18 mouse cellular contexts compared by ENCODE assay signal in genomic region chr17:73507804-73508535, GRCm38 (mm10).
A peak's percentile ranks its signal among the peaks of the same experiment; 100 is the strongest.
DNase-seq lines count a peak whose midpoint lies in the region; ATAC-seq and TF ChIP-seq lines count a peak whose summit lies in the region.
"Had no signal": no experiment of that assay in that cellular context is flagged by ENCODE, and none has a peak within 500 bp of the region (broad histone marks: within the 10 kb centered on the region; RNA-seq: fewer than 3 reads in every experiment).

No protein-coding gene starts in this region.

- no peak overlapping the region for H3K4me3 ChIP-seq in forebrain, embryonic 13.5 days
- no peak overlapping the region for H3K4me3 ChIP-seq in forebrain, embryonic 10.5 days
- no peak overlapping the region for H3K4me3 ChIP-seq in hindbrain, embryonic 14.5 days (replicated peaks; ENCODE audit: low read length)
- no peak overlapping the region for H3K4me3 ChIP-seq in midbrain, embryonic 16.5 days (ENCODE audit: low read depth, low read length)
- H3K4me3 ChIP-seq: liver, embryonic 12.5 days had no signal

- DNase-seq in forebrain, embryonic 10.5 days (ENCODE audit: extremely low spot score, low spot score) = no peak
- peak; percentile 85 for DNase-seq in brain, embryonic 14.5 days (ENCODE audit: low read depth)
- DNase-seq in hindbrain, embryonic 14.5 days (ENCODE audit: low spot score) = peak; percentile 58
- no peak for DNase-seq in heart, adult 8-10 months (ENCODE audit: low spot score)
- no peak for DNase-seq in left cerebral cortex, postnatal 14 days (ENCODE audit: low spot score in 2 of 2)
- DNase-seq in ovary, postnatal 10 days (ENCODE audit: low spot score) = no peak
- DNase-seq: adrenal gland, adult 8-10 months; cerebellum, adult 11-12 months; cerebellum, postnatal 25 days; heart, adult 11 months; layer of hippocampus, postnatal 36 days; lung, embryonic 14.5 days; lung, postnatal 4 days; spleen, adult 18-20 months had no signal

- no peak overlapping the region for H3K4me2 ChIP-seq in forebrain, embryonic 13.5 days
- no peak overlapping the region for H3K4me2 ChIP-seq in hindbrain, embryonic 14.5 days (replicated peaks)
- no peak overlapping the region for H3K4me2 ChIP-seq in midbrain, embryonic 16.5 days (ENCODE audit: low read length)
- H3K4me2 ChIP-seq: liver, embryonic 12.5 days; lung, embryonic 14.5 days had no signal

- H3K27ac ChIP-seq in forebrain, embryonic 13.5 days = no peak overlapping the region
- H3K27ac ChIP-seq in forebrain, embryonic 10.5 days = no peak overlapping the region
- H3K27ac ChIP-seq in hindbrain, embryonic 14.5 days = peak overlapping the region; percentile 28; the same call in 1 of the 2 replicates
- H3K27ac ChIP-seq in midbrain, embryonic 16.5 days (ENCODE audit: low read length) = peak overlapping the region; percentile 39; the same call in 1 of the 2 replicates
- H3K27ac ChIP-seq: liver, embryonic 12.5 days had no signal

- intact Hi-C loops in left cerebral cortex, postnatal 14 days (cut with DNase I) = no loop called here

- ATAC-seq in forebrain, embryonic 13.5 days = peak; percentile 85
- ATAC-seq in hindbrain, embryonic 14.5 days (ENCODE audit: low FRiP score) = peak; percentile 82
- peak; percentile 91 for ATAC-seq in midbrain, embryonic 16.5 days
- ATAC-seq: inflammation-experienced regulatory T-cells, adult 6 months; liver, embryonic 12.5 days had no signal

- no peaks in the 10 kb centered on the region for H3K36me3 ChIP-seq in forebrain, embryonic 13.5 days (ENCODE audit: poor library complexity, severe bottlenecking)
- H3K36me3 ChIP-seq in forebrain, embryonic 10.5 days (replicated peaks) = no peaks in the 10 kb centered on the region
- H3K36me3 ChIP-seq in hindbrain, embryonic 14.5 days (replicated peaks; ENCODE audit: control insufficient read depth, insufficient read depth) = no peaks in the 10 kb centered on the region
- H3K36me3 ChIP-seq in midbrain, embryonic 16.5 days (ENCODE audit: control insufficient read depth, insufficient read depth, low read length) = no peaks in the 10 kb centered on the region
- H3K36me3 ChIP-seq: liver, embryonic 12.5 days had no signal

- TF ChIP-seq CTCF in brain, embryonic 14.5 days (IDR thresholded peaks at IDR 0.05; ENCODE audit: borderline replicate concordance, extremely low read depth, insufficient read depth, insufficient read length) = no peak

- no peaks in the 10 kb centered on the region for H3K27me3 ChIP-seq in forebrain, embryonic 13.5 days
- no peaks in the 10 kb centered on the region for H3K27me3 ChIP-seq in forebrain, embryonic 10.5 days (ENCODE audit: poor library complexity, severe bottlenecking)
- H3K27me3 ChIP-seq in hindbrain, embryonic 14.5 days (ENCODE audit: control insufficient read depth, insufficient read depth, low read length) = no peaks in the 10 kb centered on the region
- H3K27me3 ChIP-seq in midbrain, embryonic 16.5 days (ENCODE audit: control insufficient read depth, insufficient read depth, low read depth, low read length) = no peaks in the 10 kb centered on the region
- H3K27me3 ChIP-seq: liver, embryonic 12.5 days had no signal

- WGBS in forebrain, embryonic 13.5 days = 59% methylated on average over 13 of the region's 13 CpGs
- 86% methylated on average over 13 of the region's 13 CpGs for WGBS in forebrain, embryonic 10.5 days
- WGBS in hindbrain, embryonic 14.5 days = 49% methylated on average over 13 of the region's 13 CpGs
- 38% methylated on average over 13 of the region's 13 CpGs for WGBS in midbrain, embryonic 16.5 days

- no peak for TF ChIP-seq POLR2A in brain, embryonic 14.5 days (IDR thresholded peaks at IDR 0.05; ENCODE audit: borderline replicate concordance, extremely low read depth, insufficient read depth, insufficient read length, poor library complexity, severe bottlenecking)

- no peaks in the 10 kb centered on the region for H3K9me3 ChIP-seq in forebrain, embryonic 13.5 days (replicated peaks)
- no peaks in the 10 kb centered on the region for H3K9me3 ChIP-seq in forebrain, embryonic 10.5 days
- no peaks in the 10 kb centered on the region for H3K9me3 ChIP-seq in hindbrain, embryonic 14.5 days (ENCODE audit: control insufficient read depth, low read length)
- H3K9me3 ChIP-seq in midbrain, embryonic 16.5 days (replicated peaks; ENCODE audit: control insufficient read depth, low read length, poor library complexity, severe bottlenecking) = no peaks in the 10 kb centered on the region
- H3K9me3 ChIP-seq: liver, embryonic 12.5 days had no signal

- no peaks in the 10 kb centered on the region for H3K4me1 ChIP-seq in forebrain, embryonic 13.5 days
- H3K4me1 ChIP-seq in forebrain, embryonic 10.5 days = no peaks in the 10 kb centered on the region; the same call in 1 of the 2 replicates
- H3K4me1 ChIP-seq in hindbrain, embryonic 14.5 days (replicated peaks; ENCODE audit: control insufficient read depth, insufficient read depth, low read length) = 0 out of 2 replicates have a peak, but pooled peaks cover 4% of the 10 kb centered on the region
- peaks cover 9% of the 10 kb centered on the region for H3K4me1 ChIP-seq in midbrain, embryonic 16.5 days (ENCODE audit: control insufficient read depth, insufficient read depth, low read length)
- H3K4me1 ChIP-seq: liver, embryonic 12.5 days had no signal

- no peak overlapping the region for H3K9ac ChIP-seq in forebrain, embryonic 13.5 days
- H3K9ac ChIP-seq in hindbrain, embryonic 14.5 days = no peak overlapping the region
- H3K9ac ChIP-seq in midbrain, embryonic 16.5 days (ENCODE audit: low read depth, low read length) = no peak overlapping the region
- H3K9ac ChIP-seq: liver, embryonic 12.5 days; lung, embryonic 14.5 days had no signal

Comparison
In these comparisons a context has a peak if more than half of its experiments do, and no peak if none do; other contexts are left out.
1. H3K27ac ChIP-seq: peak in hindbrain, embryonic 14.5 days (single experiment) and midbrain, embryonic 16.5 days (single experiment); none in forebrain, embryonic 13.5 days (single experiment) and forebrain, embryonic 10.5 days (single experiment).
2. DNase-seq: peak in brain, embryonic 14.5 days (single experiment) and hindbrain, embryonic 14.5 days (single experiment); none in forebrain, embryonic 10.5 days (single experiment), heart, adult 8-10 months (single experiment), left cerebral cortex, postnatal 14 days (0 of 2) and ovary, postnatal 10 days (single experiment).
3. Peak in every context shown above with its lines, with median percentiles within 50 percentile points of each other: ATAC-seq.